Mouse (Mus musculus) liver, embryonic 16.5 days (tissue): ENCODE results near the gene Lgals7. TPM values are rescaled to one million over a fixed set of nuclear protein-coding genes. Genes with fewer than 3 reads are reported as not detected.

Experiments used
- ATAC-seq: fragments of 200-750 bp; cut with Nextera tagmentation; 2 replicates; pipeline ENCODE4 v1.8.0; 2017; ENCODE audit warnings: low read depth, mild to moderate bottlenecking, moderate number of reproducible peaks, moderate library complexity
- H3K27ac ChIP-seq: fragments of 300-500 bp; sonication (generic); 2 replicates; pipeline ENCODE4 v1.5.1; 2014; ENCODE audit warnings: mild to moderate bottlenecking, low read length
- H3K27me3 ChIP-seq: fragments of 300-500 bp; sonication (generic); 2 replicates; pipeline ENCODE4 v1.6.1; 2014; ENCODE audit warnings: low read depth, low read length, mixed read lengths; ENCODE audit not compliant: control insufficient read depth, insufficient read depth
- H3K36me3 ChIP-seq: fragments of 300-500 bp; sonication (generic); 2 replicates; pipeline ENCODE4 v1.6.1; 2014; ENCODE audit warnings: mild to moderate bottlenecking; ENCODE audit not compliant: control insufficient read depth, insufficient read depth
- H3K4me1 ChIP-seq: fragments of 300-500 bp; sonication (generic); 2 replicates; pipeline ENCODE4 v1.6.1; 2014; ENCODE audit warnings: low read depth, low read length, mixed read lengths; ENCODE audit not compliant: control insufficient read depth
- H3K4me2 ChIP-seq: fragments of 300-500 bp; sonication (generic); 2 replicates; pipeline ENCODE4 v1.6.1; 2014; ENCODE audit warnings: low read depth, low read length, mixed read lengths
- H3K4me3 ChIP-seq: fragments of 300-500 bp; sonication (generic); 2 replicates; pipeline ENCODE4 v1.5.1; 2014; ENCODE audit warnings: low read depth, mild to moderate bottlenecking, low read length
- H3K9ac ChIP-seq: fragments of 300-500 bp; sonication (generic); 2 replicates; pipeline ENCODE4 v1.6.1; 2014; ENCODE audit warnings: low read depth, low read length
- H3K9me3 ChIP-seq: fragments of 300-500 bp; sonication (generic); replicated peaks from 2 replicates; pipeline ENCODE4 v1.6.1; 2016; ENCODE audit warnings: low read length; ENCODE audit not compliant: control insufficient read depth
- WGBS: fragments of 180-500 bp; shearing (Covaris S2); extraction: QIAGEN DNeasy Blood & Tissue Kit; methylation state at CpG from one replicate; pipeline ENCODE4 v1.1.7; 2014; ENCODE audit not compliant: insufficient replicate concordance; 5-methylcytosine and 5-hydroxymethylcytosine counted together
- polyA plus RNA-seq: library from polyadenylated mRNA; unstranded; fragments of >200 nt; fragmentation: Nextera tagmentation; extraction: Ambion mirVana; gene quantifications from 2 replicates; pipeline ENCODE4 v1.2.1, GENCODE M21; 2015

Lgals7 gene
- polyA plus RNA-seq: 0.16 and 0.19 TPM in 2 replicates

GRCm38 (mm10) chr7:28863540-28863939, at the start of gene Lgals7:
Lgals7 (plus strand) TSS chr7:28863853.
- H3K4me1 ChIP-seq: peaks cover 13% of the 10 kb centered on the region
- 0 out of 2 replicates have a peak, but pooled peaks cover 2% of the 10 kb centered on the region for H3K9me3 ChIP-seq
- ATAC-seq: no peak
- H3K4me2 ChIP-seq: no peak within 1 kb of the TSS
- no peak within 1 kb of the TSS for H3K4me3 ChIP-seq
- no peak within 1 kb of the TSS for H3K9ac ChIP-seq
- WGBS: 57% methylated on average over 6 of the region's 6 CpGs
- H3K27ac ChIP-seq: no peak within 1 kb of the TSS
- H3K36me3 ChIP-seq: no peaks in the 10 kb centered on the region
- no peaks in the 10 kb centered on the region for H3K27me3 ChIP-seq

- WGBS: 52% methylated on average over 5 of the region's 5 CpGs
- Histone ChIP-seq H3K27me3 (no peaks in the 10 kb centered on the region), H3K4me3 (no peak overlapping the region), H3K4me2 (no peak overlapping the region), H3K36me3 (peaks cover 62% of the 10 kb centered on the region), H3K4me1 (peaks cover 57% of the 10 kb centered on the region), H3K9me3 (no peaks in the 10 kb centered on the region), H3K27ac (no peak overlapping the region), H3K9ac (no peak overlapping the region)
- no peak for ATAC-seq
Measured at GRCm38 (mm10) chr7:28814306-28815034, 49.2 kb upstream of the Lgals7 start.

- WGBS: 85% methylated on average over 9 of the region's 9 CpGs
- Histone ChIP-seq H3K9ac (no peak overlapping the region), H3K27me3 (no peaks in the 10 kb centered on the region), H3K27ac (no peak overlapping the region), H3K36me3 (peaks cover 69% of the 10 kb centered on the region), H3K4me2 (no peak overlapping the region), H3K4me1 (peaks cover 55% of the 10 kb centered on the region), H3K9me3 (no peaks in the 10 kb centered on the region), H3K4me3 (no peak overlapping the region)
- ATAC-seq: no peak
Measured at GRCm38 (mm10) chr7:28815230-28815629, 48.4 kb upstream of the Lgals7 start.

- H3K4me2 ChIP-seq: no peak overlapping the region
- H3K4me1 ChIP-seq: peaks cover 57% of the 10 kb centered on the region
- H3K36me3 ChIP-seq: peaks cover 79% of the 10 kb centered on the region
- H3K4me3 ChIP-seq: no peak overlapping the region
- 84% methylated on average over 9 of the region's 9 CpGs for WGBS
- ATAC-seq: no peak
- H3K27me3 ChIP-seq: no peaks in the 10 kb centered on the region
- no peak overlapping the region for H3K27ac ChIP-seq
- no peaks in the 10 kb centered on the region for H3K9me3 ChIP-seq
- no peak overlapping the region for H3K9ac ChIP-seq
Measured at GRCm38 (mm10) chr7:28816201-28816600, 47.5 kb upstream of the Lgals7 start.

GRCm38 (mm10) chr7:28816920-28817319, 46.7 kb upstream of the Lgals7 start:
- Histone ChIP-seq H3K27me3 (no peaks in the 10 kb centered on the region), H3K9me3 (no peaks in the 10 kb centered on the region), H3K9ac (no peak overlapping the region), H3K27ac (no peak overlapping the region), H3K4me3 (no peak overlapping the region), H3K4me1 (peaks cover 59% of the 10 kb centered on the region), H3K4me2 (no peak overlapping the region), H3K36me3 (peaks cover 85% of the 10 kb centered on the region)
- 90% methylated on average over 10 of the region's 10 CpGs for WGBS
- no peak for ATAC-seq

- Histone ChIP-seq H3K27me3 (no peaks in the 10 kb centered on the region), H3K27ac (no peak overlapping the region), H3K9ac (no peak overlapping the region), H3K4me2 (no peak overlapping the region), H3K36me3 (peaks cover 91% of the 10 kb centered on the region), H3K4me1 (peaks cover 52% of the 10 kb centered on the region), H3K9me3 (no peaks in the 10 kb centered on the region), H3K4me3 (no peak overlapping the region)
- WGBS: 62% methylated on average over 6 of the region's 6 CpGs
- no peak for ATAC-seq
Measured at GRCm38 (mm10) chr7:28817524-28817923, 46.1 kb upstream of the Lgals7 start.

GRCm38 (mm10) chr7:28817957-28818356, 45.7 kb upstream of the Lgals7 start:
- Histone ChIP-seq H3K27ac (no peak overlapping the region), H3K9me3 (no peaks in the 10 kb centered on the region), H3K4me1 (peaks cover 48% of the 10 kb centered on the region), H3K4me3 (no peak overlapping the region), H3K27me3 (no peaks in the 10 kb centered on the region), H3K36me3 (peaks cover 94% of the 10 kb centered on the region), H3K9ac (no peak overlapping the region), H3K4me2 (no peak overlapping the region)
- 84% methylated on average over 4 of the region's 4 CpGs for WGBS
- no peak for ATAC-seq

- H3K9me3 ChIP-seq: no peaks in the 10 kb centered on the region
- peaks cover 91% of the 10 kb centered on the region for H3K36me3 ChIP-seq
- no peak overlapping the region for H3K4me2 ChIP-seq
- no peak overlapping the region for H3K4me3 ChIP-seq
- 82% methylated on average over 18 of the region's 18 CpGs for WGBS
- H3K27me3 ChIP-seq: no peaks in the 10 kb centered on the region
- no peak overlapping the region for H3K27ac ChIP-seq
- no peak overlapping the region for H3K9ac ChIP-seq
- ATAC-seq: no peak
- peaks cover 45% of the 10 kb centered on the region for H3K4me1 ChIP-seq
Measured at GRCm38 (mm10) chr7:28818436-28818835, 45.2 kb upstream of the Lgals7 start.

- H3K36me3 ChIP-seq: peaks cover 86% of the 10 kb centered on the region
- H3K9me3 ChIP-seq: no peaks in the 10 kb centered on the region
- H3K27me3 ChIP-seq: no peaks in the 10 kb centered on the region
- ATAC-seq: no peak
- peaks cover 44% of the 10 kb centered on the region for H3K4me1 ChIP-seq
- 43% methylated on average over 4 of the region's 4 CpGs for WGBS
- H3K4me3 ChIP-seq: no peak overlapping the region
- no peak overlapping the region for H3K27ac ChIP-seq
- H3K4me2 ChIP-seq: no peak overlapping the region
- no peak overlapping the region for H3K9ac ChIP-seq
Measured at GRCm38 (mm10) chr7:28818861-28819452, 44.7 kb upstream of the Lgals7 start.
